Mouse (Mus musculus) CD4-positive, CD25-positive, alpha-beta regulatory T cell, adult 9 weeks (primary cell): Measurements from ENCODE around the gene Krt24. TPM values are rescaled to one million over a fixed set of nuclear protein-coding genes. Genes with fewer than 3 reads are reported as not detected.

ENCODE experiments used
- polyA plus RNA-seq: library from polyadenylated mRNA; unstranded; fragments of 100-300 nt; shearing (Covaris generic); gene quantifications from one replicate; pipeline ENCODE4 v1.2.1, GENCODE M21; 2017

Gene Krt24
- not detected for polyA plus RNA-seq

DNA sequence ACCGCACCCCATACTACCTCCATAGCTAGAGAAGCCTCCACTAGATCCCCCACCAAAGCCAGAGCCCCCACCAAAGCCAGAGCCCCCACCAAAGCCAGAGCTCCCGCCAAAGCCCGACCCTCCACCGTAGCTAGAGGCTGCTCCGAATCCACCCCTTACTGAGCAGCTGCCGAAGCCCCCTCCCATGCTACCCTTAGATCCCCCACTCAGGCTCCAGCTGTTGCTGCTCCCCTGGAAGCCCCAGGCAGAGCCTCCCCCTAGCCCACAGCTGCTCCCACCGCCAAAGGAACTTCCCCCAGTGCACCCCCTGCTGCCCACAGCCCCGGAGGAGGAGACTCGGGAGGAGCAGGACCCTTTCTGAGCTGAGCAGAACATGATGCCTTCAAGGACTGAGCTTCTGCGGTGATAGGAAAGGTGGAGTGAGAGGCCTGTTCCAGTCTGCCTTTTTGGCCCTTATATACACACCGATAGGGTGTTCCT, at the start of gene Krt24:
Gene Krt24, minus strand, starts transcription at position 430 of the 480 bp plus-strand sequence.

DNA sequence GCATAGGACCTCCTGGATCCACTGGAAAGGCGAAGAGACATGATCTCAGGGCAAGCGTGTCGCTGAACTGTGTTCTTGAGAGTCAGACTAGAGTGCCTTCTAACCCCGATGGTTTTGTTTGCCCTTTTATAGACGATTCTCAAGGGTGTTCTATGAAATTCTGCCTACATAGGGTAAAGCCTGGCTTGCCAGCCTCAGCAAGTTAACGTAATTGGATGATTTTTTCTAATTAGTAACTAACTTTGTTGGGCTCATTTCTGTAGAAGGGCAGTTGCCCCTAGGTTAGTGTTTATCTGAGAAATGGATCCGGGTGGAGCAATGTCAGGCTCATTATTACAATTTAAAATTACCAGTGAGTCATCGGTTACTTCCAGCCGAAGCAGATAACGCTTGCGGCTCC, 37.8 kb upstream of the Krt24 start, which contains the start of gene Krt25:
Gene Krt25, minus strand, starts transcription at position 101 of the 400 bp plus-strand sequence.

DNA sequence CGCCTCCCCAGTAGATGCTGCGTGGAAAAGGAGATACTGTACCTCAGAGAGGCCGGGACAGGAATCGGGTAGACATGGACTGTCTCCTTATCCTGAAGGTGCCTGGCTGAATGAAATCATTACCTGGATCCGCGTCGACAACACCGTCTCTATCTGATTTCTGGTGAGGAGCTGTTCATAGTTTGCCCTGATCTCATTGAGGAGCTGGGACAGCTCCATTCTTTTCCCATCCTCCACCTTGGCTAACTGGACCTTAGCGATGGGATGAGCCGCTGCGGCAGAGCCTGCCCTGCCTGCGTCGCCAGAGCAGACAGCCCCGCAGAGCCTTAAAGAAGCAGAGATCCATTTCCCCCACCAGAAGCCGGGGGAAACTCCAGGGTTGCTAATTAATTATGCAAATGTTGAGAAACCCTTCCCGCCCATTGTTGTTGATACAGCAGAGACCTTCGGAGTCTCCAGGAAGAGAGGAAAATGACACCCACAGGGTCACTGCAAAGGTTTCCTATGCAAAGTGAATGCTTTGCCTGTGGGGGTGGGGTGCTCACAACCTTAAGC, 41.2 kb downstream of the Krt24 start, which contains the start of gene Krt222:
Gene Krt222, minus strand, starts transcription at position 266 of the 555 bp plus-strand sequence.

DNA sequence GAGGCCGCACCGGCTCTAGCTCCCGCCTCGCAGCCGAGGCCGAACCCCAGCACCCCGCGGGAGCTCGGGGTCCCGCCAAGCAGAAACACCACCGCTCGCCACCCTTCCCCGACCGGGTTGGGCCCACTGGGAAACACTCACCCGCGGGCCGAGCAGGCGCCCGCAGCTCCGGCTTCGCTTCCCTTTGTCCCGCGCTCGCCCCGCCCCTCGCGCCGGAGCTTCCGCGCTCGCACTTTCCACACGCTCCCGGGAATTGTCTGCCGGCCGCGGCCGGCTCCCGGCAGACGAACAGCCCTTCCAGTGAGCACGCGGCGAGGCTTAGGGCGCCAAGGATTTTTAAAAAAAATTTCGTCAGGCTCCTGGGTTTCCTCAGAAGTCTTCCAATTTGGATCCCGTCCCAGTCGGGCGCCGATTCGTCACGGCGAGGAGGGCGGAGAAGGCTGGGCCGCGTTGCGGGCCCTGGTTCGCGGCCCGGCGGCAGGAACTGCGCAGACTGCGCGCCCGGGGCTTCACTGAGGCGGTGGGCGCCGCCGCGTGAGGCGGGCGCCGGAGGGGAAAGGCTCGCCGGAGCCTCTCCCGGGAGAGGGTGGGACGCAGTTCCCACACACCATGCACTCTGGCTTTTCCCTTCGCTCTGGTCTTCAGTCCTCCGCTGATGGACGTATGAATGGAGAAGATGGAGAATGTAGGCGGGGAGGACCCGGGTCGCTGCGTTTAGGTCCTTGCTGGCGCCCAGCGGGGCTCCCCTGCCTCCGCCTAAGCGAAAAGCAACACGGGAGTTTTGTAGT, 54.6 kb downstream of the Krt24 start, which contains the start of gene Smarce1:
Gene Smarce1, minus strand, starts transcription at position 757 of the 788 bp plus-strand sequence.

Other genes with a start within 250 kb of the Krt24 start
- 70.5 TPM for gene Igfbp4, start 244.0 kb downstream of the Krt24 start, polyA plus RNA-seq
- gene Tns4, start 196.0 kb downstream of the Krt24 start, polyA plus RNA-seq, result 0.14 TPM
- 633 TPM for gene Ccr7, start 130.2 kb downstream of the Krt24 start, polyA plus RNA-seq
- gene Smarce1, start 54.2 kb downstream of the Krt24 start, polyA plus RNA-seq, result 236 TPM
- gene Krt222, start 41.2 kb downstream of the Krt24 start, polyA plus RNA-seq, result 1.5 TPM
- gene Krt25, start 37.7 kb upstream of the Krt24 start, polyA plus RNA-seq, result not detected
- not detected for gene Krt26, start 52.7 kb upstream of the Krt24 start, polyA plus RNA-seq
- not detected for gene Krt27, start 65.8 kb upstream of the Krt24 start, polyA plus RNA-seq
- gene Krt28, start 89.6 kb upstream of the Krt24 start, polyA plus RNA-seq, result not detected
- 18.4 TPM for gene Krt10, start 104.1 kb upstream of the Krt24 start, polyA plus RNA-seq
- not detected for gene Krt12, start 137.0 kb upstream of the Krt24 start, polyA plus RNA-seq
- not detected for gene Krt20, start 152.9 kb upstream of the Krt24 start, polyA plus RNA-seq
- gene Krt23, start 207.9 kb upstream of the Krt24 start, polyA plus RNA-seq, result not detected
- gene Krt39, start 236.1 kb upstream of the Krt24 start, polyA plus RNA-seq, result not detected